Mouse (Mus musculus) telencephalon, adult 2 months (tissue): ENCODE data around the gene Sinhcaf.
A peak's percentile ranks its signal among the peaks of the same experiment; 100 is the strongest.
"Not testable (repeated sequence)": the region's sequence is repeated elsewhere in the genome, so short reads cannot be mapped to it uniquely, and the experiment has no call there.

ENCODE experiments used
- DNase-seq: peaks from one replicate; pipeline ENCODE4 v3.0.0-alpha.2; 2011; ENCODE audit warnings: low read depth, low spot score

The Sinhcaf gene

DNA sequence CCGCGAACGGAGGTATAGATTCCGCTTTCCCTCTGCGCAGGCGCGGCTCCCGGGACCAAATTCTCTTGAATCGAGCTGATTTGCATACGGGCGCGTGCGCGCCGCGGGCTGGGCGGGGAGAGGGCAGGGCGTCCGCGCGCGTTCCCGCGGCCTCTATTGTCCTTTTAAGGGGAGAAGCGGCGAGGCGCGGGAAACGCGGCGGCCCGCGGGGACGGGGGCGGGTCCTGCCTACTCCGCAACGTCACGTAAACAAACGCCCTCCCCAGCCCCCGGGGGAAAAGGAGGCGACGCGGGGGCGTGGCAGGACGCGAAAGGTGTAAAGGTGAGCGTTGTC is at the start of gene Sinhcaf:
Gene Sinhcaf, minus strand, starts transcription at position 59 of the 334 bp plus-strand sequence.
- DNase-seq = peak; percentile 91

DNA sequence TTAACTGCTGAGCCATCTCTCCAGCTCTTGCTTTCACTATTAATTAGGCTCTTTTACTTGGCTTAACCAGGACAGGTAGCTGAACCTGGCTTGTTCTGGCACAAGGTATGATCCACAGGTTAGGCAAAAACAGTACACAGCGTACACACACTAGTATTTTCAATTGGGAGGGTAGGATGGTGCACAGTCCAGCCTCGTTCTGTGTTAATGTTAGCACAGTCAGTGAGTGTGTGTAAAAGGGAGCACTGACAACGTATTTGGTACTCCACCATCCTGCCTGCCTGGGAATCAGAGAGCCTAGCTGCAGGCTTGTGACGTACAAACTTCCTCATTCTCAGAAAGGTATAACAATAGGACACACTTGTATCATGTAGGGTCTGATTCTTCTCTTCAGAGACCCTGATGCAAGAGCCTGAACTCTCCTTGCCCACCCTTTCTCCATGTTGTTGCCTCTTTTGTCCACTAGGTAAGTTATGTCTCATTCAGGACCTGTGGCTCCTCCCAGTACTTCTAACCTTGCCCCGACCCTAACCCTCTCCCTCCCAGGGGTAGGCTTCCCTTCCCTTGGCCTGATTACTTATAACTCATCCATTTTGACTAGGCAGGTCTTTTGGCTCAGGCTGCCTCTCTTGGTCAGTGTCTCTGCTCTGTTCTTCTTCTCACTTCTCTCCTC is 48.2 kb upstream of the Sinhcaf start:
- DNase-seq = no peak

DNA sequence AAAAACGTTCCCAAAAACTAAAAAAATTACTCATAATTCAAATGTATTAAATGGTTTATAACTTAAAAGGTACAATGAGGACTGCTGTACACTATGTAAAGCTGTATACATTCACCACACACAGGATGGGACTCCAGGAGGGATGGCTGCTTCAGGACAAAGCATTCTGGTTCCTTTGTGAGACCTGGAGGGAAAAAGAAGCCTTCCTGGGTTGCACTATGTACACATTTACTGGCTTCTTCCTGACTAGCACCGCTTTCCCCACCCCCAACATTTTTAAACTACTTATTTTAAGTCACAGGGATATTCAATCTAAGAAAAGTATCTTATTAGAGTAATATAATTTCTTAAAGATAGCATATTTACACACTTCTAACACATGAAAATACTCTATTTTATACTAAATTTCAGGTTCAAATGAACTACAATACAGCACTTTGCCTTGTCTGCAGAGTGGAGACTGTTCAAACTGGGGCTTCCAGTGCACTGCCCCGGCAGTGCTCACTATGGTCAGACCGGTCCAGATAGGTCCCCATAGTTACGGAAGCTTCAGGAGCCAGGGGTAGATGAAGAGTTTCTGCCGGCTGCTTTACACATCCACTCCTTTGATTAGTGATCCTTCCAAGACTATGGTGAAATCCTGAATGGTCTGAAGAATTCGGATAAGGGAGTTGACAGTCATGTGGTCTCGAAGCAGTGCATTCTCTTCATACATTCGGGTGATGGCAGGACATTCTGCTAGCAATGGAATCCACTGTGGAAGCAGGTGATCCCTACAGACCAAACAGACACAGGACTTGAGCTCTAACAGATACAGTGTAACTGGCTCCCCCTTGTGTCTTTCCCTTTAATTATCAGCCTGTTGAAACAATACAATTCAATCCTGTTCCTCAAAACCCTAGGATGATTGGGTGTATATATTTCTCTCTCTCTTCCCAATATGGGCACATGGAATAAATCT is 47.1 kb upstream of the Sinhcaf start:
- peak; percentile 16 for DNase-seq

DNA sequence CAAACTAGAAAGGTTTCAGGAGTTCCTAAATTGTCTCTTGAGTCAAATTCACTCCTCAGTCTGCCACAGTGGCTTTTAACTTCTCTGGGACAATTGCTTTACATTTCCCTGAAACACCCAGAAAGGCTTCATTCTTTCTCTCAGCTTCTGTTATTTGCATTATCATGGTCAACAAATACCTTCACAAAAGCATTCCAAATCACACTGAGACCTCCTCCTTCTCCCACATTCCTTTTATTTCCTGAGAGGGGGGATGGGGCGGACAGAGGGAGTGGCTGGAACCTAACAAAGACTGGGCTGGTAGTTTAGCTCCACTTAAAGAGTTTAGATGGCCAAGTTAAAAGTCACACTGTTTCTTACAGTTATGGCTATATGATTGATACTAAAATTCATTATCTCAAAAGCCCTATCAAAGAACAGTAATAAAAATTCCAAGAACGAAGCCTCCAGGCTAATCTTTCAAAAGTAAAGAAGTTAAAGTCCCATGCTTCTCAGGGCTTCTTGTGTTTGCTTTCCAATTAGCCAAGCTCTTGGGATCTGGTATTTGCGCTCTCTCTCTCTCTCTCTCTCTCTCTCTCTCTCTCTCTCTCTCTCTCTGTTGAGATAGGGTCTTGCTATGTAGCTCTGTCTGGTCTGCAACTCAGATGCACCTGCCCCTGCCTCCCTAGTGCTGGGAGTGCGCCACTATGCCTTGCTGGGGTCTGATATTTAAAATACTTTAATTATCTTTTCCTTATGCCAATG is 46.3 kb upstream of the Sinhcaf start:
- no peak for DNase-seq

DNA sequence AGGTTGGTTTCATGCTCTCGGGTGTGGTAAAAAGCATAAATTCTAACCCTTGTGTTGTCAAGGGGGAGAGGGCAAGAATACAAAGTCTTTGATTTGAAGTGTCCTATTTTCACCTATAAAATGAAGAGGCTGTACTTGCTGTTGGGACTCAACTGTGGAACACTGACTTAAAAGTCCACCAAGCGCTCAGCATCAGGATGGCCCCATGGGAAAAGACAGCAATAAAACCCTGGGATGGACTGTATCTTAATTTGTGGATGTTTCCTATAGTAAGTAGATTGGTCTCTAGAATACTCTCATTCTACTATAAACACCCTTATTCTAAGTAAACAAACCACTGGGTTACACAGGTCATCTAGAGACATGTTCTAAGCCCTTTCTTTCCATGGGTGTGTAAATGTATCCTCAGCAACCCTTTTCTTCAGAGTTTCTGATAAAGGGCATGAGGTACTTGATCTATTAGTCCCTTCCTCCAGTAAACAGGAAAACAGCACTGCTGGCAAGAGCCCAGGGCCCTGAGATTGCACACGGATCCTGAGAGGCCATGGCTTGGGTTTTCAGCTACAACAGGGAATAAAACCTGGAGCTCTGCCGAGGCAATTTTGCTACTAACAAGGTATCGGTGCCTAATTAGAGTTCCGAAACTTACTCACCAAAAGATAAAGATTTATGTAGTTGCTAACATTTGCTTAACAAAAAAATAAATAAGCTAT is 45.5 kb upstream of the Sinhcaf start:
- no peak for DNase-seq

DNA sequence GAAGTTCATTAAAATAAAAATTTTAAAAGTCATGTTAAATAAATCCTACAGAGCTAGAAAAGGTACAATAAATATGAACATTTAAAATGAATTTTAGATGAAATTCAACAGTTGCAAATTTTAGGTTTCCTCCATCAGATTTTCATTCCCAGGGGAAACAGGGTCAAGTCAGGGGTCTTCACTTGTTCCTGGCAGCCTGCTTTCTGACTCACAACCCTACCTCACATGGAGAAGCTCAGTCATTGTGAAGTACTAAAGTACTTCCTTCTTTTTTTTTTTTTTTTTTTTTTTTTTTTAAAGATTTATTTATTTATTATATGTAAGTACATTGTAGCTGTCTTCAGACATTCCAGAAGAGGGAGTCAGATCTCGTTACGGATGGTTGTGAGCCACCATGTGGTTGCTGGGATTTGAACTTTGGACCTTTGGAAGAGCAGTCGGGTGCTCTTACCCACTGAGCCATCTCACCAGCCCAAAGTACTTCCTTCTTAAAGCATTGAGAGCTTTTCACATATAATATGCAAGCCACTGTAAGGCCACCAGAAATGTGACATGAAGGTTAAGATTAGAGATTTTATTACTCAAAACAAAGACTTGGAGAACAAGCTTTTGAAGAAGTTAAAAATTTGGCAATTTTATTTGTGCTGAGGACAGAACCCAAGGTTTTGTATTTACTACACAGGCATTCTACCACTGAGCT is 43.7 kb upstream of the Sinhcaf start:
- not testable (repeated sequence) for DNase-seq

DNA sequence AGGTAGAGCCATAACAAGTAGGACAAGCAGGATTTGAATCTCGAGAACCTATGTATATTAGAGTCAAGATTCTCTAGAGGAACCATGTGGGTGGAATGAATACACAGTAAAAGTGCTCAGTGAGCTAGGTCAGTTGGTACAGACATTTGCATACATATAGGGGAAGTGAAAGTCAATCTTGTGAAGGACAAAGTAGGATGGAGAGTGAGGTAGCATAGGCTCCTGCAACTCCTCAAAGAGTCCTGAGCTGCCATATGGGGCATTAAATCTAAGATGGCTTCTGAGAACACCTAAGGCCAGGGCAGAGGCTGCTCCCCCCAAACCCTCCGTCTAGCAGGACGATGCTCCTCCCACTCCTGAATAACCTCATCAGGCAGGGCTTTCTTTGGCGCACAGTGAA is 39.7 kb upstream of the Sinhcaf start:
- no peak for DNase-seq

DNA sequence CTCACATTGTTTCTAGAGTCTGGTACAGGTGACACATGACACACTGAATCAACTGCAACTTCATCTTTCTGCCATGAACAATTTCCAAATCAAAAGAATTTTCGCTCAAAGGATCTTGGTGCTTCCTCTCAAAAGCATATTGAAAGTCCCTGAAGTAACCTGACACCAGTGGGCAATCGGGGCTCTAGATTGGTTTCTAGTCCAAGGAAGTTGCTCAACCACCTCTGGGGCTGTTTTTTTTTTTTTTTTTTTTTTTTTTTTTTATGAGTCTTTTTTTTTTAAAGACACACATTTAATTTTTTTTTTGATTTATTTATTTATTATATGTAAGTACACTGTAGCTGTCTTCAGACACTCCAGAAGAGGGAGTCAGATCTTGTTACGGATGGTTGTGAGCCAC is 34.2 kb upstream of the Sinhcaf start:
- no peak for DNase-seq

DNA sequence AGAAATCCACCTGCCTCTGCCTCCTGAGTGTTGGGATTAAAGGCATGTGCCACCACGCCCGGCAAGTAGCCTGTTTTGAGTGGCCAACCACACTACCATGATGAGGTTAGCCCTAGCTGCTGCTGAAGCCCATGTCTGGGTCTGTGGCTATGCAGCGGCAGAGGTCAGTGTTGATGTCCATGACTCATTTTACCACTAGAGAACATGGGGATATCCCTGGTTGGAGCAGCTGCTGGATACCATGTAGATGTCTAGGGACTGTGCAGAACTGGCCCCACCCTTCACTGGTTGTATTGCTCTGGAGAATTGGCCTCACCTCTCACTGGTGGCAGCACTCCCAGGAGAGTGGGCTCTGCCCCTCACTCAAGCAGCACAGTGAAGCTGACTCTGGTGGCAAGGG is 28.8 kb upstream of the Sinhcaf start:
- no peak for DNase-seq

DNA sequence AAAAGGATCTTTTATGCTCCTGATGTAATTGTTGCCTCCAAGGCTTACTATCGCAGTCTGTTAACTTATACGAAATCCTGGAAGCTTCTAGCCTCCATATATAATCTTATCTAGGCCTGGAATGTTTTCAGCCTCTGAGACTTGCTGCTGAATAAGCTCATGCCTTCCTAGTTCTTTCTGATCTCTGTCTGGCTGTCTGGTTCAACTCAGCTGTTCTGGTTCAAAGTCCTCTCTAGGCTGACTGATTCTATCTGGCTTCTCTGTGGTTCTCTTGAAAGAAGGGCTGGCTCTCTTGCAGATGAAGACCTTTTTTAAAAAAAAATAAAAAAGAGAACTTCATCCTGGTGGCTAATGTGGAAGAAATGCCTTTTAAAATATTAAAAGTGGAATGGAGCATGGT is 26.6 kb upstream of the Sinhcaf start:
- no peak for DNase-seq

DNA sequence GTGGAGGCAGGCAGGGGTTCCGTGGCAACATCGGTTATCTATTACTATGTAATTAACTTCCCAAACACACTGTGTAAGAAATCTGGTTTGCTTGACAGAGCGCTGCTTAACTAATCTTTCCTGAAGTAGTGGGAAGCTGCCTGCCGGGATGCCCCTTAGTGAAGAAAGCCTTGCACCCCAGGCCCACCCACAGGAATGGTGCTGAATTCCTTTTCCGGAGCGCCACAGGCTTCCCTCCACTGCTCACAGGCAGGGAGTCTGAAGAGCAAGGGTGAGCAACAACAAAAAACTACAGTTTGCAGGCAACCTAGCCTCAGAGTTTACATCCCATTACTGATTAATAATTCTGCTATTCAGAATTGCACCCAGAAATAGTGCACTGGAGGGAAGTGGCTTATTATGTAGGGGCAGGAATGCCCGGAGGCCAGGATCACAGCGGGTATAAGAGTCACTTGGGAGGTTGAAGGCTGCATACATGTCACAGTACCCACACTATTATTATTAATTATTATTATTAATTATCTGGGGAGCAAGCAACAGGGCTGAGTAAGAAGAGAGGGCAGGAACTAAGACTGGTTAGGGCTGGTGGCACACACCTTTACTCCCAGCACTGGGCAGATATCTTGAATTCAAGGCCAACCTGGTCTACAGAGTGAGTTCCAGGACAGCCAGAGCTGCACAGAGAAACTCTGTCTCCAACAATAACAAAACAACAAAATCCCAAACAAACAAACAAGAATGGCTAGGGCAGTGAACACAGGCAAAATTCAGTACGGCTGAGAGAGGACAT is 26.0 kb upstream of the Sinhcaf start:
- no peak for DNase-seq

DNA sequence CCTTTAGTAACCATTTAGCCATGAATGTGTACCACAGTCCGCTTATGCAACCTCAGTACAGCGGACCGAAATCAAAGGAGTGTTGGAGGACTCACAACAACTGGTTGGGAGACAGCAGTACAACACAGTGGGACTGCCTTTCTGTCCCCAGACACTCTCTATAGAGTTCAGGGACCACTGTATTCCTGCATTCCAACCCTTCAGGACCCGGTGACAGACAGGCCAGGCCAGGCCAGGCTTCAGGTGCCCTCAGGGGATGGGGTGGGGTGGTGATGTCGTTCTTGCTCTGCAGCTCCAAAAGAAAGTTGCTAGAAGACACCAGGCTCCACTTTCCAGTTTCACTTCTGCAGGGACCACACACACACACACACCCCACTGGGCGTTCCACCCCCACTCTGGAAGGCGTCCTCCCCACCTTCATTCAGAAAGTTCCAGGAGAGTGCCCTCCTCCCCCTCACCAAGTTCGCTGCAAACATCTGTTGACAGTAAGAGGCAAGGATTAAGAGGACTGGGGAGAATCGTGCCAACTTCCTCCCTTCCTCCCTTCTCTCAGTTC is 25.2 kb upstream of the Sinhcaf start:
- no peak for DNase-seq

DNA sequence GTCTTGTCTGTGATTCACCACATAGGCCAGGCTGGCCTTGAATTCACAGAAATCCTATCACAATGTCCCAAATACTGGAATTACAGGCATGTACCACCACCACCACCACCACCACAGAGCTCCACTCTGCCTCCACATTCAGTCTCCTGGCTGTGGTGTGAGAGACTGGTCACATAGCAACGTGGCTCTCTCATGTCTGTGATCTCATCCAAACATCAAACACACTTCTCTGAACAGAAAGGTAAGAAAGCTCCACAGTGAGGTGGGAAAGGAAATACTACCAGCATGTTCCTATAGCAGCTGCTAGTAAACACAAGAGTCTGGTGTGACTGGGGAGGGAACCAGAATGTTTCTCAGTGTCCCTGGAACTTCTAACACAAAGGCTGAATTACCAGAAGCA is 15.0 kb upstream of the Sinhcaf start:
- no peak for DNase-seq

DNA sequence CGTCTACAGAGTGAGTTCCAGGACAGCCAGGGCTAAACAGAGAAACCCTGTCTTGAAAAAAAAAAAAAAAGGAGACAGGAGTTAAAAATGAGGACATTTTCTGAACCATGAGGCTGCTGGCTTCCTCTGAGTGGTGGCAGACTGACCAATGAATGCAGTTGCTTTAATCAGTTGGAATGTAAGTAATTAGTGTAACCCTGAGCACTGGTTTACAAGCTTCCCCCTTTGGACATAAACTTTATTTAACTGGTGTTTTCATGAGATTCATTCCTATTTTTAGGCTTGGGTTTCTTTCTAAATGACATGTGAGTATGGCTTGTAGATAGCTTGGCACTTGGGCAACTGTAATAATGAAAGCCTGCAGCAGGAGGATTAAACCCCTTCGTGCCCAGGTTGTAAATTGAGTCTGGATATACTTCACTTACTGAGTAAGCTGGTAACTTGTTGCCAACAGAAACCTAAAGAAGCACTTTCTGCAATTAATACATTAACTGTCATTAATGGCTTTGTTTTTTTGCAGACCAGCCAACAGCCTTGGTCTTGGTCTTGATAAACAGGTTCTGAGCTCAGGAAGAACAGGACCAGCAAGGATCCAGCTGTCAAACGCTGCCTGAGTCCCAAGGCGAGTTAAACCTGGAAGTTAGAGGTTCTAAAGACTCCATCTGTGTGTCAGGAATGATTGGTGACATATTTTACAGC is 13.4 kb upstream of the Sinhcaf start:
- no peak for DNase-seq

DNA sequence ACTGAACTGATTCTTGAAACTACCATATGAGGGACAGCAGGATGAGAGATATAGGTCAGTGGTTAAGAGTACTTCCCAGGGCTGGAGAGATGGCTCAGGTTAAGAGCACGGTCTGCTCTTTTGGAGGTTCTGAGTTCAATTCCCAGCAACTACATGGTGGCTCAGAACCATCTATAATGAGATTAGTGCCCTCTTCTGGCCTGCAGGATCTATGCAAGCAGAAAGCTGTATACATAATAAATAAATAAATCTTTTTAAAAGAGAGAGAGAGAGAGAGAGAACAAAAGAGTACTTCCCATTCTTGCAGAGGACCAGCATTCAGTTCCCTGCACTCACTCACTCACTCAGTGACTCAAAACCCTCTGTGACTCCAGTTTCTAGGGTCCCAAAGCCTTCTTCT is 12.4 kb upstream of the Sinhcaf start:
- DNase-seq = no peak

DNA sequence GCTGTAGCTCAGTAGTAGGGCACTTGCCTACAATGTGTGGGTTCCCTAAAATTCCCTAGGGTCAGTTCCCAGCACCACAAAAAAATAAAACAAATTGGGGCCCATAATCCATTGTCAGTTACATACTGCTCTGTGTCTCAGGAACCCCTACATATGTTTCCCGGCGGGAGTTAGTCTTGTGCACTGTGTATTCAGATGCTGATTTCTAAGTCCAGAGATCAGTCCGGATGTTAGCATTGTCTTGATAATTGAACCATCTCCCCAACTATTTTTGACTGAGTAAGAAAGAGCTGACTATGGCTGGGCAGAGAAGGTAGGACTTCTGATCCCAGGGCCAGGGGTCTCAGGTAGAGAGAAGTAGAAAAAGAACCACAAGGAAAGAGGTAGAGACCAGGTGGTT is 10.8 kb upstream of the Sinhcaf start:
- DNase-seq = no peak

DNA sequence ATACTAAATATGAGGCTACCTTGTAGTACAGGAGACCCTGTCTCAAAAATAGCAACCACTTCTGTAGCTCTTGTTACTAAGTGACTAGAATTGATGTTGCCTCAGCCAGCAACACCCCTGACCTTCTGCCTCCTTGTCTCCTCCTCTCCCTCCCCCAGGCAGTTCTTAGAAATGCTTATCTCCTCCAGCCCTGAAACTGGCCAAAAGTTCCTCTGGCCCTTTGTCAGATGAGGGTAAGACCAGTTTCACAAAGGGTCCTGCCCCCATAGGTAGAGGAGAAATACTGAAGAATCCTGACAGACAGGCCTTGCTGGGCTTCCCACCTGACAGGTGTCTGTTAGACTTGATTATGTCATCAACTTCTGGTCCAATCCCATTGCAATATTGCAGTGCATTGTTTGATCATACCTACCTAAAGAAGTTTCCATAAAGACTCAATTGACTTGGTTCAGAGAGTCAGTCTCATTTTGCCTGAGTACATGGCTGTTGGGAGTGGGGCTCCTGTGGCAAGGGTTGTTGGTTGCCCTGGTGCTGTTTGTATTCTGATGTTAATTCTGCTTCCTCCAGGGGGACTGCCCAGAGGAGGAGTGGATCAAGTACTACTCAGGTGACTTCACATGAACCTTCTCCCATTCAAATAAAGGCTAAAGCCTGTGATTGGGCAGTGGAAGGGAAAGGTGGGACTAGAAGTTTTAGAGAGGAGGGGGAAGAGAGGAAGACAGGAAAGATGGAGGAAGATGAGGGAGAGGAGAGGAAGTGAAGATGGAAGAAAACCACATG is 9.6 kb upstream of the Sinhcaf start:
- DNase-seq = no peak

DNA sequence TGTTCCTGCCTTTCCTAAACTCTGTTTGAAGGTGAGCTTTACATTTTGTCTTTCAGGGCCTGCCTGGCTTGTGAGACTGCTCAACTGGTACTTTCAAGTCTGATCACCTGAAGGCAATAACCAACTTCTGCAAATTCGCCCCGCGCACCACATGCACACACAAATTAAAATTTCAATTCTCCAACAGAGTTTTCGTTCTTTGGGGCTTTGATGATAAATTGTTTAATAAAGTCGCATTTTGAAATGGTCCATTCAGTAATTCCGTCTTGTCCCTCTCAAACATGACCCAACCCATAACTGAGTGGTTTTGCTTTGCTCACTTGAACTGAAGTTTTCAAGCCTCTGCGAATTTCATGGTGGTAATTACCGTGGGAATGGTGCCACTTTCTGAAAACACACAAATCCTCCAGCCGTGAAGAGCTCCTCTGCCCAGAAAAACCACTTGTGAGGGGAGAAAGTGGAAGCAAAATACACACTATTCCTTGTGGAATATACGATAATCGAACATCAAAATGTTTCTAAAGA is 676 bp upstream of the Sinhcaf start:
- no peak for DNase-seq
